Mouse (Mus musculus): ENCODE measurements around the gene Gm2016.
"Not testable (repeated sequence)": the region's sequence is repeated elsewhere in the genome, so short reads cannot be mapped to it uniquely, and the experiment has no call there.

Gm2016 gene

DNA sequence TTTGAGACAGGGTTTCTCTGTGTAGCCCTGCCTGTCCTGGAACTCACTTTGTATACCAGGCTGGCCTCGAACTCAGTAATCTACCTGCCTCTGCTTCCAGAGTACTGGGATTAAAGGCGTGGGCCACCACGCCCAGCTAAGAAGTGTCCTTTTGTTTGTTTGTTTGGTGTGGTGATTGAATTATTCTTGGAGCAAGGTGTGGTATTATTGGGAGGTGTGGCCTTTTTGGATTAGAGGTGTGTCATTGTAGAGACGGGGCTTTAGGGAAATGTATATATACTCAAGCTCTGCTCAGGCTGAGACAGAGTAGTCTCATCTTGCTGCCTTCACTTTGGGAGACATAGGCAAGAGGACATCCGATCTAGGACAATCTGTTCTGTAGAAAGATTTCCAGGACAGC is at the start of gene Gm2016:
TSS of gene Gm2016 (plus strand) at position 301 of the 400 bp plus-strand sequence.
- DNase-seq (ENCODE audit: low spot score), result not testable (repeated sequence)

DNA sequence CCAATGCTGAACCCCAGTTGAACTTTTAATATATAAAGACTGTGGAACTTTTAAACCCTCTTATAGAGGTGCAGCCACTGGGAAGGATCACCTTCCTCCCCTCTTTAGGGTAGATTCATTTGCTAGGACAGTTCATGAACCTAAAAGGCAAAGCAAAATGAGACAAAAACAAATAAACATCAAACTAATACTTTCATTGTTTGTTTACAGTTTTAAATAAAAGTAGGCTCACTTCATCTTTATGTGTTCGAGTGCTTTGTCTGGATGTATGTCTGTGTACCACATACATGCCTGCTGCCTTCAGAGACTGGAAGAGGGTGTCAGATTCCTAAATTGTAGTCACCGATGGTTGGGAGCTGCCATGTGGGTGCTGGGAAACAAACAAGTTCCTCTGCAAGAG is 31.6 kb upstream of the Gm2016 start, which contains the start of gene Gm2001:
TSS of gene Gm2001 (minus strand) at position 101 of the 400 bp plus-strand sequence.
- DNase-seq (ENCODE audit: low spot score), result not testable (repeated sequence)

DNA sequence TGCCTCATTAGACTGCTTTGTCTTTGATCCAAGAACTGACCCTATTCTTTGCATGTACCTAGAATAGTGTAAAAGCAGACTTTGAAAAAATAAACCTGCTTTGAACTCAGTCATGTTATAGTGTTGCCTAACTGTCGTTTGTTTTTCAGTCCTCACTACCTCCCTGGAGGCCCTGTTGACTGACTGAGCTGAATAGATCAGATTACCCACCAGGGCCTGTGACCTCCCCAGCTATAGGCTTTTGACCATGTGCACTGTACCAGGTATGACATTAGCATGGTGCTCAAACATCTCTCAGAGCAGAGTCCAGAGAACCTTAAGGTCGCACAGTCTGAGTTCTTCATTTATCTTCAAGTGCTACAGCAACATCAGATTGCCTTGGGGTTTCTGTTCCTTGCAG is 23.2 kb upstream of the Gm2016 start:
- not testable (repeated sequence) for DNase-seq (ENCODE audit: low spot score)

DNA sequence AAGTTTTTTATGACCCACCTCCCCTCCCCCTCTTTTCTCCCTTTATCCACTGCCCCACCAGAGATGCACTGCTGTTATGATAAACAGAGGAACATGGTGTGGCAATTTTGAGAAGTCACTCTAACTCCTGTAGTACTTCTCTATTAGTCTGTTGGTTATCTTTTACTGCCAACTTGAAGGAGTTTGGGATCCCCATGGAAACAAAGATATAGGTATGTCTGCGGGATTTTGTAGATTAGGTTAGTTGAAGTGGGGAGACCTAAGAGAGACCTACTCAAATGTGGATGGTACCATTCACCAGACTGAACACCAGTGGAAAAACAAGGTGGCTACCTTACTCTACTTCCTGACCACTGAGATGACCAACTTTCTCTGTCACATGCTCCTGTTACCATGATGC is 17.8 kb upstream of the Gm2016 start:
- not testable (repeated sequence) for DNase-seq (ENCODE audit: low spot score)

DNA sequence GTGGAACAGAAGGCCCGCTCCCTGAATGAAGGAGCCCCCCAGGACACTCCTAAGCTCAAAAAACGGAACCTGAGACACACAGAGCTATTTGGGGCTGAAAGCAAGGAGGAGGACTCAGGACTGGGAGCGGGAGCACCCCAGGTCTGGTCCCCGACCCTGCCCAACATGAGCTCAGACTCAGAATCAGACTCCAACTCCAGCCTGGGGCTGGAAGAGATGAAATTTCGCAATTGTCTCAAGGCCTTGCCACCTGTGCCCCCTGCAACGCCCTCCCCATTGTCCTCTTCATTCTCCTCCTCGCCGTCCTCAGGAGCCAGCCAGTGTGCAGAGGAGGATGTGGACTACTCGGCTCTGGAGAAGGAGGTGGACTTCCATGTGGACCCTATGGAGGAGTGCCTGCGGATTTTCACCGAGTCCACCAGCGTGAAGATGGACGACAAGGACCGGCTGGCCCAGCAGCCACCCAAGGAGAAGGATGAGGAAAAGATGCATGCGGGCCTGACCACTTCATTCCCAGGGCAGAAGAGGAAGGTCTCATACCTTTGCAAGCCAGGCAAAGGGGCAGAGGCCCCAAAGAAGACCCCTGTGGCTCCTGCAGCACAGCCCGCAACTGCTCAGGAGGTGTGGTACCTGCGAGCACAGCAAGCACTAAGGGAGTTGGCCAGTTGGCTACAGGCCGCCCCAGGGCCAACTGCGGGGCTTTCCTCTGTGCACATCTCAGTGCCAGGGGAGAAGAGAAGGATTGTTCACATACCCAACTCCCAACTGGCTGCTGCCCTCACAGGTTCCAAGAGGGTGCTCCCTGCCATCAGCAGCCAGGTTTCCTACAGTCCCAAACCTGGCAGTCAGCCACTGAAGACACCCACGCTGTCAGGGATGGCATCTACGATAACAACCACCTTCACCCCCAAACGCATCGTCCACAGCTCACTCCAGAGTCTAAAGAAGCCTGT is 11.9 kb upstream of the Gm2016 start:
- not testable (repeated sequence) for DNase-seq (ENCODE audit: low spot score)

DNA sequence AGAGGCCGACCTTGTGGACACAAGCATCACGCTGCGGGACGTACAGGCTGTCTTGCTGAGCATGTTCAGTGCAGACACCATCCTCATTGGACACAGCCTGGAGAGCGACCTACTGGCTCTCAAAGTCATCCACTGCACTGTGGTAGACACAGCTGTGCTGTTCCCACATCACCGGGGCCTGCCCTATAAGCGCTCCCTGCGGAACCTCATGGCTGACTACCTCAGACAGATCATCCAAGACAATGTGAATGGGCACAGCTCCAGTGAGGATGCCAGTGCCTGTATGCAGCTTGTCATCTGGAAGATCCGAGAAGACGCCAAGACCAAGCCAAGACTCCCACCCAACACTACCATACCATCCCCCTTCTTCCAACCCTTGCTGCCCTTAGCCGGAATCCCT is 10.2 kb upstream of the Gm2016 start:
- not testable (repeated sequence) for DNase-seq (ENCODE audit: low spot score)

DNA sequence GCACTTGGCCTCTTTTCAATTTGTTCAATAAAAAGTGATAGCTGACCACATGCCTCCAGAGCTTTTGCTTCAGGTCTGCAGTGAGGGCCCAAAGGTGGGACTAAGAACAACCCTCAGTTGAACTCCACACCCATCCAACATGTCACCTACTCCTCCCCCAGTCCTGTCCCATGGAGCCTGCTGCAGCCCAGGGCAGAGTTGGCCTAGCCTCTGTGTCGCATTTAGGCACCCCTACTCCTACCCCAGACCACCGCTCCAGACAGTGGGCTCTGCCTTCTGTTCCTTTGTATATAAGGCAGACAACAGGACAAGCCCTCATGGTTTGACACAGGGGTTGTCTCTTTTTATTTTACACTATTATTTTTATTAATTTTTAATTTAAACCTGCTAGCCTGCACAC is 9.8 kb upstream of the Gm2016 start:
- not testable (repeated sequence) for DNase-seq (ENCODE audit: low spot score)

DNA sequence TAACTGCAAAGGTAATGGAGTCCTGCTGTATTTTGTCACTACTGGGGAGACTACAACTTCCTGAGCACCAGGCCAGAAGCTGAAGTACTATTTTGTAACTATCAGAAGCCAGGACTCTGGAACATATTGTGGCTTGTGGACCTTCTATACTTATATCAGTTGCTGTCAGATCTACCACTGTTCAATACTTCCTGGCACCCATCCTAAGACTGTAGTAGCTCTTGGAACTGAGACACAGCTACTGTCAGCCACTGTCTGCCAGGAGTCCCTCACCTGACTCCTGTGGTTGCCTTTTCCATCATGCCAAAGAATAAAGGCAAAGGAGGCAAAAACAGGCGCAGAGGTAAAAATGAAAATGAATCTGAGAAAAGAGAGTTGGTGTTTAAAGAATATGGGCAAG is 21.2 kb downstream of the Gm2016 start, which contains the start of gene Gm2022:
TSS of gene Gm2022 (plus strand) at position 301 of the 400 bp plus-strand sequence.
- not testable (repeated sequence) for DNase-seq (ENCODE audit: low spot score)

DNA sequence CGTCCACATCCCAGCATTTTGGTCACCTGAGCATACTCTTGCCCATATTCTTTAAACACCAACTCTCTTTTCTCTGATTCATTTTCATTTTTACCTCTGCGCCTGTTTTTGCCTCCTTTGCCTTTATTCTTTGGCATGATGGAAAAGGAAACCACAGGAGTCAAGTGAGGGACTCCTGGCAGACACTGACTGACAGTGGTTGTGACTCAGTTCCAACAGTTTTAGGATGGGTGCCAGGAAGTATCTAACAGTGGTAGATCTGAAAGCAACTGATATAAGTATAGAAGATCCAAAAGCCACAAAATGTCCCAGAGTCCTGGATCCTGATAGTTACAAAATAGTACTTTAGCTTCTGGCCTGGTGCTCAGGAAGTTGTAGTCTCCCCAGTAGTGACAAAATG is 45.8 kb downstream of the Gm2016 start, which contains the start of gene Gm2035:
TSS of gene Gm2035 (minus strand) at position 137 of the 400 bp plus-strand sequence.
- not testable (repeated sequence) for DNase-seq (ENCODE audit: low spot score)
